Mouse (Mus musculus) embryo, embryonic 11 days (tissue): Measurements from ENCODE around the gene Atp6v1e1.
"Not testable (repeated sequence)": the region's sequence is repeated elsewhere in the genome, so short reads cannot be mapped to it uniquely, and the experiment has no call there.

Experiments
- DNase-seq: peaks from one replicate; pipeline ENCODE4 v3.0.0-alpha.2; 2015

Atp6v1e1 gene

DNA sequence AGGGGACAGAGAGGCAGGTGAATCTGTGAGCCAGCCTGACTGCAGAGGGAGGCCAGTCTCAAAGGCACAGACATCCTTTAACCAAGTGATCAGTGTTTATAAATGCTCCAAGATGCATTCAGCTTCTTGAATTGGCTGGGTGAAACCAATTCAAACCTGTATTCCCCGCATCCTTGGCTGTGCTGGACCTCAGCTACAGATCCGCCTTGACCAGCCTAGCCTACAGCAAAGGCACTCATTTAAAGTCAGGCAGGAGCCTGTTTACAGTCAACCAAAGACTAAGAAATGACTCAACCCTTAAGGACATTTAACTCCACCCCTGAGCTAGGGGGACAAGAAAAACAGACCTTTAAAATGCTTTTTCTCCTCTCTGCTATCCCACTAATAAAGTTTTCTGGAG, 3.3 kb downstream of the Atp6v1e1 start:
- DNase-seq: no peak

DNA sequence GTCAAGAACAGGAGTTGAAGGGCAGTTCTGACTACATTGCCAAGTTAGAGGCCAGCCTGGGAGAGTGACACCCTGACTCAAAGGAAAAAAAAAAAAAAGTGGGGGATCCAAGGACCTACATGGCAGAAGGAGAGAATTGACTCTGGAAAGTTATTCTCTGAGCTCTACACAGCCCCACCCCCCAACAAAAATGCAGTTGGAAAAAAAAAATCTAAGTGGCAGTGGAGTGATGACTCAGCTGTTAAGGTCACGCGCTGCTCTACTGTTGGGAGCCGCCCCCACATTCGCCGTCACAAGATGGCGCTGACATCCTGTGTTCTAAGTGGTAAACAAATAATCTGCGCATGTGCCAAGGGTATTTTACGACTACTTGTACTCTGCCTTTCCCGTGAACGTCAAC, 10.6 kb downstream of the Atp6v1e1 start:
- DNase-seq: not testable (repeated sequence)

DNA sequence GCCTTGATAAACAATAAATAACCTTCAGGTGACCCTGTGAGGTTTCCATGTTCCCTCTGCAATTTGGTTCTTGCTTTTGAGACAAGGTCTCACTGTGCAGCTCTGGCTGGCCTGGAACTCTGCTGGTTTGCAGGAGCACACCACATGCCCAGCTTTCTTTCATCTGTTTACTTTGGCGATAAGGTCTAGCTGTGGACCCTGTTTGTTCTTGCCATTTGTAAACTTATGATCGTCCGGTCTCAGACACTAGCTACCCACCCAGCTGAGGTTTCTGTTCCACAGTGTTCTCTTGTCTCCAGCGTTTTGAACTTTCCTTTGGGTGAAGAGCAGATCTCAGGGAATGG, 14.9 kb downstream of the Atp6v1e1 start:
- DNase-seq: no peak

DNA sequence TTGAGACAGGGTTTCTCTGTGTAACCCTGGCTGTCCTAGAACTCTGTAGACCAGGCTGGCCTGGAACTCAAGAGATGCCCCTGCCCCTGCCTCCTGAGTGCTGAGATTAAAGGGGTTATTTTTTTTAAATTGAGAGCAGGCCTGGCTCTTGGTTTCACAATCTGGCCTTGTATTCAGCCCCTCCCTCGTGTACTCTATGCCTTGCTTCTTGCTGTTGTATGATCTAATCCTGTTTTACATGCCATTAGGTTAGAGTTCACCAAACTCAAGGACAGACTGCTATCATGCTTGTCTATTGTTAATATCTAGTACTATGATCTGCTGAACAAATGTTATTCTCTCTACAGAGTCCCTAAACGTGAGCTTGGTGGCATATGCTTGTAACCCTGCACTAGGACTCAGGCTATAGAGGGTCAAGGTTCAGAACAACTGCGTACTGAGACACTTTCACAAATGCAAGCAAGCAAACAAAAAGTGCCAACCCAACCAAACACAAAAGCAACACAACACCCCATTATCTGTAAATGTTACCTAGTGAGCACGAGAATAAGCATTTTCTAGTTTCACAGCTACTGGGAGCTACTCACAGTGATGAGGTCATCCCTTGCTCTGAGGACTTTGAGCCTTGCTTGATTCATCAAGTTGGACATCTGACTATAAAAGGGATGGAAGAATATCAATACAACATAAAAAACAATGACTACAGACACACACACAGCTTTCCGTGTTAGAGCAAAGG, 15.4 kb downstream of the Atp6v1e1 start:
- no peak for DNase-seq

DNA sequence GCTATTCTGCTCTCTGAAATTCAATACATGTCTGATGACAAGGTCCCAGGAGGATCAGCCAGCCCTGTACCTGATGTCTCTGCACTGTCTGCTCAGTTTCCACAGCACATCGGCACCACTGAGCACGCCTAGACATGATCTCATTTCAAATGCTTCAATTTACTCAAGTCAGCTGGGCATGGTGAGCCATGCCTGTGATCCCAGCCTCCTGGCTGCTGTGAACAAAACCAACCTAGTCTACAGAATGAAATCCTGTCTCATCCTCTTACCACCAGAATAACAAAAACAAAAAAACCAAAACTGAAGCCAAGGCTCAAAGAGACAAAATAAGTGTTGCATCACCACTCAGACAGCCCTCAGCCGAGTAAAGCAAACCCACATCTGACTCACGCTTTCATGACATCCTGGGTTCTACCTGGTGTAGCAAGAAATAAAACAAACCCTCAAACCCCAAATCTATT, 23.0 kb downstream of the Atp6v1e1 start:
- no peak for DNase-seq

DNA sequence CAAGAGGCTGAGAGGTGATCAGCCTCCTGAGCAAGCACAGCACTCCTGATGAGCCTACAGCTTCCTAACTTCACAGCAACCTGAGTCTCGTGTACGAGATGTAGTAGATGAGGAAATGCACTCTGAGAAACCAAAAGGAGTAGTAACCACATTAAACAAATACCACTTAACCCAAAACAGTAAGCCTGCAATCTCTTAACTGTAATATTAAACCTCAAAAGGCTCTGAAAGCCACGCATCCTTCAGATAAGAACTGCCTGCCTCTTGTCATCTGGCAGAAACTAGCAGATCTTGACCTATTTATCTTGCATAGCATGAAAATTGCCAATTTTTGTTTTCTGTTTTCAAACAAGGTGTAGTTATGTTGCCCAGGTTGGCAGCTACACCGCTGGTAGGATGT, 23.7 kb downstream of the Atp6v1e1 start:
- DNase-seq: no peak

DNA sequence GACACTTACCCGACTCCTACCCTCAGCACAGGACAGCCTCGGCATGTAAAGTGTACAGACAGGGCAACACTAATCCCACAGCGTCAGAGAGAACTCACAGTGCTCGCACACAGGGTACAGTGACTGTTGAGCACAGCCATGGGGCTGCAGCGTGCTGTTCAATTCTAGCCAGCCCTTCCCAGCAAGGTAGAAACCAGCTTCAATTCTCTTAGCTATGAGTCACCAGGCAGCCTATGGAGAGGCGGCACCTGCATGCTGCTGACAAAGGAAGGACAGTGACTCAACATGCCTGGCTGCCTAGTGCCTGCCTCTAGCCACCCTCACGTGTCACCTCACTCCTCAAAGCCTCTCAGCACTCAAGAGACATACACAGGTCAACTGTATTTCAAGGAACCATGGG, 24.6 kb downstream of the Atp6v1e1 start:
- no peak for DNase-seq

DNA sequence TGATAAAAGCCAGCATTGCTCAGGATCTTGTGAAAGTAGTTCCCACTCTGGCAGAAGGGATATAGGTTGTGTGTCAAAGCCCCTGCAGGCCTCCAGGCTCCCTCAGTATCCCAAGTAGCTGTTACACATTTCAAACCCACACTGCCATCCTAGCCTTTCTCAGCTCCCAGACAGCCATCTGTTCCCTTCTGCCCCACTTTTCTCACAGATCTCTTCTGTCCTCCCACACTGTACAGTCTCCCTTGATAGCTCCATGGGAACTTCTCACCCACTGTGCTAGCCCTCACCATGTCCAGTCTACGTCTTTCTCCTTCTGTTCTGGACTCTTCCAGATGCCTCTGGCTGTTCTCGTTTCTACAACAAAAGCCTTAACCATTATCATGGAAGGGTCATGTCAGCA, 26.5 kb downstream of the Atp6v1e1 start:
- DNase-seq: no peak

DNA sequence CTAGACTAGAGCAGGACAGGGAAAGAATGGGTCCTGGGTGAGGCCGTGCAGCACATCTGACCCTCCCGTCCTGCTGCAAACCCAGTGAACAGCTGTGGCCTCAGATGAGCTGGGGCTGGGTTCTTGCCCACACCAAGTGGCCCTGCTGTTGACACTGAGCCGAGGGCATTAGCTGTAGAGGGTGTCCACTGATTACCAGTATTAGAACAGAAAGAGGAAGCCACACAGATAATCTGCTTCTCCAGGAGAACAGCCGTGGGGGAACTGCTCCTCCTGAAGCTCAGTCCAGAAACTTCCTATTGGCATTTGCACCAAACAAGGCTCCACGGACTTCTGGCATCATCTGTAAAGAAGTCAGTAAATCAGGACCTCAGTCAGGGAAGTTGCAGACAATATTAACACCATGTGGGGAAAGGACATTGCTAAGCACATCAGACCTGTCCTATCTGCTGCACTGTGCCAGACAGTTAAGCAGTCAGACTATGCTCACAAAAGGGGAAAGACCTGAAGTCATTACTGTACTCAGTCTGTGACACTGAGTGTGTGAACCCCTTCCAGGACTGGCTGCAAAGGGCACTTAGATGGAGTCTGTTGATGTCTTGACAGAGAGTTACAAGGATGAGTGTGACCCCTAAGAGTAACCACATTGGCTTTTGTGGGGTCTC, 27.0 kb downstream of the Atp6v1e1 start:
- DNase-seq: no peak

DNA sequence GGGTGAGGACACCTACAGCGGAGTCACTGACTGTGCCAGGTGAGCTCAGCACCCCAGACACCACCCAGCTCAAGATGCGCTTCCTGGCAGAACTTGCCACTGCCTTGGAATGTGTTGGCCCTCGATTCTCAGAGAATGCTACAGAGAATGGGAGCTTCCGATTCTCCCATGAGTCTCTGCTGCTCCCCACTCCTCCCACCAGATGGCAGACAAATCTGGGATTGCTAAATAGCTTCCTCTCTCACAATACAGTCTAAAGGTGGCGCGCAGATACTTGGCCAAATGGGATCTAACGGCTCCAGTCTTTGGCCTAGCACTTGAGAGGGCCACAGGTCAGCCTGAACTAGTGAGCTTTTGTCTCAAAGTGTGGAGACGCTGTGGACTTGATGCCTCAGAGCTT, 29.6 kb downstream of the Atp6v1e1 start:
- no peak for DNase-seq

DNA sequence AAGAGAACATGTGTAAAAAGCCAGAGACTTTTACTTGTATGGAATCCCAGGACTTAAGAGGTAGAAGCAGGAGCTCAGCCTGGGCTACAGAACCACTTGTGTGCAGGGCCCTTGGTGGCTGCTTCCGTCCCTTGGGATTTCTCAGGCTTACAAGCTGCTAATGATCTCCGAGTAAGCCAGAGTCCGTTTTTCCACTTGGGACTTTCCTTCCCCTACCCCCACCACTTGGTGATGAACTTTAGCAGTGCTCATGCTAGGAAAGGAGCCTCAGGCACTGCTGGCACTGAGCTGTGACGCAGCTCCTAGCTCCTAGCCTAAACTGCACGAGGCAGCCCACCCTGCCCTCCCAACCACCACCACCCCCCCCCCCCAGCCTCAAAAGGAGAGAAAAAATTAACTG, 31.9 kb downstream of the Atp6v1e1 start:
- DNase-seq: no peak

DNA sequence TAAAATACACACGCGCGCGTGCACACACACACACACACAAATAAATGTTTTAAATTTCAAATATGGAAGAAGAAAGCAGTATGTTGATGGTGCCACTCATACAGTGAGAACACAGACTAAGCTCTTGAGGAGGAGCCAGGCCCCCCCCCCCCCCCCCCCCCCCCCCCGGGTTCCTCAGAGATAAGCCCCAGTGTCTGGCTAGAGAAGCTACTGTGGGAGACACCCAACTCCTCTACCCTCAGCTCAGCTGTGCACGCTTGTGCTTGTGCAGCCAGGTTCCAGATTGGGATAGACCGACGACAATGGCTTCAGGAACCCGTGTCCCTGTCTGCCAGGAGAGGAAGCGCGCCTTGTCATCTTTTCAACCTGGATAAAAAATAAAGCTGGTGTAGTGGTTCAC, 32.4 kb downstream of the Atp6v1e1 start:
- no peak for DNase-seq

DNA sequence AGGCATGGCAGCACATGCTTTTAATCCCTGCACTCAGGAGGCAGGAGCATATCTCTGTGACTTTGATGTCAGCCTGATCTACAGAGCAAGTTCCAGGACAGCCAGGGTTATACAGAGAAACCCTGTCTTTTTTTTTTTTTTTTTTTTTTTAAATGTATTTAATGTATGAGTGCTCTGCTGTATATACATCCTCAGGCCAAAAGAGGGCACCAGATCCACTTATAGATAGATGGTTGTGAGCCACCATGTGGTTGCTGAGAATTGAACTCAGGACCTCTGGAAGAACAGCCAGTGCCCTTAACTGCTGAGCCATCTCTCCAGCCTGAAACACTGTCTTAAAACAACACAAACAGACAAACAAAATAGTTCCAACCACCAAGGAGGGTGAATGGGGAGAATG, 33.7 kb downstream of the Atp6v1e1 start:
- peak; percentile 49 for DNase-seq

DNA sequence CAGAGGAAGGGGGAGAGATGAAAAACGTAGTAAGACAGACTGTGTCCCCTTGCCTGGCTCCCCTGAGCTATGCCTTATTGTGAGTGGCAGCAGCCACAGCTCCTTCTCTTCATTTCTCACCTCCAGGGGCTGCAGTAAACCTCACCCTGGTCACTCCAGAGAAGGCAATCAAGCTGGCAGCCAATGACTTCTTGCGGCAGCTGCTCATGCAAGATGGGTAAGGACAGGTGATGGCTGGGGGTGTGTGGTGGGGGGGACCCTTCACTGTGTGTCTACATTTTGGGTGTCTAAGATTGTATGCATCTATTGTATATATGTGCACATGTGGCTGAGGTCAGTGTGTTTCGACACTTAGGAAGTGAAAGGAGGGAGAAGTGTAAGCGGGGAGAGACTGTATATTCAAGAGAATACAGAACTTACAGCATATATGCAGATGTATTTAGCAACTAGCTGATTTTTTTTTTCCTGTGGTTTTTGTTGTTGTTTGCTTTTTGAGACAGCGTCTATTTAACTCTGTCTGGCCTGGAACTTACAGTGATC, 34.5 kb downstream of the Atp6v1e1 start:
- DNase-seq: no peak

DNA sequence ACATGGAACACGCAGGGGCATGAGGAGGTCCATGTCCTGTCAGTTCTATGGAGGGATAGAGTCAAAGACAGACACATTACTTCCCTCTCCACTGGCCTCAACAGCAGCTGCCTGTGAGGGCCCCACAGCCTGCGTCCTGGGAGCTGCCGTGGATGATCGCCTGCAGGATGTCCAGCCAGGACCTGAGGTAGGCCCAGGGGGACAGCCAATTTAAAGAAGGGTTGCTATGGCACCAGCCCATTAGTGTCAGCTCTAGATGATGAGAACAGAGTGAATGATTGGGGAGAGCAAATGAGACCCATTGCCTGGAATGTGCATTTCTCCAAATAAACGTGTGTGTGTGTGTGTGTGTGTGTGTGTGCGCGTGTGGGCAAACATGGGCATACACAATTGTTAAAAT, 38.2 kb downstream of the Atp6v1e1 start:
- peak; percentile 20 for DNase-seq

DNA sequence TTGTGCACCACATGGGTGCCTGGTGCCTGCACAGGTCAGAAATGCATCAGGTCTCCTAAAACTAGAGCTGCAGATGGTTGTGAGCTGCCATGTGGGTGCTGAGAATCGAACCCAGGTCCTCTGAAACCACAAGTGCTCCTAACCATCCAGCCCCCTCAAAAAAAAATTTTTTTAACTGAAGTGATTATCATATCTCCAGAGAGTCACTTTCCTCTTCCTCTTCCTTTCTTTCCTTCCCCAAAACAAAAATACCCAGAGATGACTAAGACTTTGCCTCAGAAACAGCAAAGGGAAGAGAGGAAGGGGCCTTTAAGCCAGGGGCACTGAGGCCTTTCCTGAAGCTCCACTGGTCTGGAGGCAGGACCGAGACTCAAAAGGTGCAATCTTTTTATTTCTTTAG, 39.6 kb downstream of the Atp6v1e1 start:
- no peak for DNase-seq

DNA sequence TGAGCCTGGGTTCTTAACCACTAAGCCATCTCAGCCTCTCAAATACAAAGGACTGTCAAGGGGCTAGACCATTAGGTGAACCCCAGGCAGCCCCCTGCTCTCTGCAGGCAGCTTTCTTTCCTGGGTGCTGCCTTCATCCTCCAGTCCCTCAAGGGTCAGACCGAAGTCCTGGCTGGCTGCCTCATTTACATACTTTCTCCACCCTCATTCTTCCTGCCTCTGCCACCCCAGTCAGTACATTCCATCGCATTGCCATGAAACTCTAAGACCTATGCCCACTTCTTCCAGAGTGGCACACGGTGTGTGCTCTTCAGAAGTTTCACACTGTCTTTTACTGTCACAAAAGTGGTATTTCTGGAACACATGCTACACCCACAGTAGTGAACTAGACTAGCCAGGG, 44.4 kb downstream of the Atp6v1e1 start:
- DNase-seq: no peak

DNA sequence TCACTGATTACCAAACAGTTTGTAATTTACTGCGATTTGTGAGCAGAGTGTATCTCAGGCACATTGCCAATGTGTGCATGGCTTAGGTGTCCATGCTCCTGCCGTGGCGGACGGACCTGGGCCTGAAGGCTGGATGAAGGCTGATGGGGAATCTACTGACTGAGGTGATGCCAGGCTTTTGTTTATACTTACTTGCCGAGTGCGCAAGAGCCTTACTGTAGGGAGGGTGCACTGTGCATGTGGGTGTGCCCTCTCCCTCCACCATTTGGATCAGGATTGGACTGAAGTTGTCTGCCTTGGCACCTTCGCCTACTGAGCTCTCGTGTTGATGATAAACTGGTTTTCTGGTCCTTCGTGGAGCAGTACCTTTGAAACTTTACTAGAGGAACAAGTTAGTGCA, 45.1 kb downstream of the Atp6v1e1 start:
- DNase-seq: no peak

DNA sequence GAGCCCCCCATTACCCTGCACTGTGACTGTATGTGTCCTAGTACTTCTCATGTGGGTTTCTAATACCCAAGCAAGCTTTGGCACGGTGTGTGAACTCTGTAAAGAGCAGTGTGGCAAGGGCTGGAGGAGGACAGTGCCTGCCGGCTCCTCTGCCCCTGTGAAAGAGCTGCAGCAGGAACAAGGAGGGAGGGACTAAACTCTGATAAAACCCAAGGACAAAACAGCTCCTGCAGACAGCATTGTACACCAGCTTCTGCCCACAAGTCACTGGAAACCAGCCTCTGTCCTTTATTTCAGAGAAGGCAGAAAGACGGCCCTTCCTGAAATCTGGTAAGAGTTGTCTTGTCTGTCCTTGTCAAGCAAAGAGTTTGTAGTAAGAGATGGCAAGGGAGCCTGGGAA, 46.3 kb downstream of the Atp6v1e1 start:
- DNase-seq: no peak

DNA sequence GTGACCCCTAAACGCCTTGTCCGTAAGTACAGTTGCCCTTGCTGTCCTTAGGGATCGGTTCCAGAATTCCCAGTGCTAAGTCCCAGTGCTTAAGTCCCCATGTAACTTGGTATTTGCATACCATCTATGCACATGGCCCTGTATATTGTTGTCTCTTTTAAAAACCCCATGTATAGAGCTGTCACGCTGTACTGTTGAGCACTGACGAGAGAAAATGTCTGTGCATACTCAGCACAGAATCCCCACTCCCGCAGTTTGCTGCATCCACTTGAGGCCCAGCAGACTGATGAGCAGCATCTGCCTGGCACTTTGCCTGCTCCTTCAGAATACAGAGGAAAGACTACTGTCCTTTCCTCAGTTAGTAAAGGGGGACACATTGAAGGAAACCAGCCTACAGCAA, 48.8 kb downstream of the Atp6v1e1 start:
- DNase-seq: no peak

DNA sequence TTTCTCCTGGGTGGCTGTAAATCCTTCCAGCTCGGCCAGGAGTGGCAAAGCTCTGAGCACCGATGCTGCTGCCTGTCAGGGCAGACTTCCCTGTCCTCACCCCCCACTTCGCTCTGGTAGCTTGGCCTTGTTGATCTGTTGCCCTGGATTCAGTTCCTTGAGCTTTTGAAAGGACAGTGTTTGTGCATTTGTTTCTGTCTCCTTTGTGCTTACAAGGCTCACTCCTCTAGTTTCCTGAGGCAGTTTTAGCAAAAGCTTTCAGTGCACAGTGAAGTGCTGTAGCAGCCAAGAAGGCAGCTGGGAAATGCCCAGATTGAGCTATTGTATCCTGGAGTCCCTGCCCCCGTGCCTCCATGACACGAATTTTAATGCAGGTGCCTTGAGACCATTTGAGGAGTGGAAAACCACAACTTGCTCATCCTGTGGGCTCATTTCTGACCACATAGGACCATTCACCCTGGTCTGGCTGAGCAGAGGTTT, 49.4 kb downstream of the Atp6v1e1 start, which contains the start of gene Slc25a18:
TSS of gene Slc25a18 (plus strand) at position 430 of the 480 bp plus-strand sequence.
- DNase-seq: peak; percentile 43

DNA sequence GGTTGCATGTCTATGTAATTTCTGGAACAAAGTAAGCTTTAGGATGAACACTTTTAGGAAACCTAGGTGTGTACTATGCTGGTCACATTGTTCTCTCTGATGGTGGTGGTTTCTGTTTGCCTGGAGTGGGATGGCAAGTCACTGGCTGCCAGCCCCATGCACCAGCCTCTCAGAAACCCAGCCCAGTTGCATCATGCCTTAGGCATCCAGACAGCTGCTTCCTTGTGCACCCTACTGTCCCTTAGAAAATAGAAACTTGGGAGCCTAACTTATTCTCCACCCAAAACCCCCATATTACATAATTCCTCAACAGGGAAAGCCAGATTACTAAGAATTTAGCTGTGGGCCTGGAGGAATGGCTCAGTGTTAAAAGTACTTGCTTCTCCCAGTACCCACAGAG, 50.6 kb downstream of the Atp6v1e1 start:
- DNase-seq: no peak

DNA sequence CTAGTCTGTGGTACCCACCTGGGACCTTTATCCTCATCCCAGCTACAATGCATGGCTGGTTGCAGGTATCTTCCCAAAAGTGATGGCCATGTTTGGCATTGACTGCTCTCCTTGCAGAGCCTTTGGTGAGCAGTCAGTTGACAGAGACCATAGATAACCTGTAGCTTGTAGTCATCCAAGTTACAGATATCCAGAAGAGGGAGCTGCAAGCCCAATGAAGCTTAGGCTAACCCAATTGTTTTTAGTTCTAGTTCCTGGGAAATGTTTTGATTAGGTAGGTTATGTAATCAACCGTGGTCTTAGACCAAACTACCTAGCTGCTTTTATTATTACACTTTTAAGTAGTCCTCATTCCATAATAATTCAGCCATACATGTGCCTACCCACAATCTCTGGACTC, 51.2 kb downstream of the Atp6v1e1 start:
- DNase-seq: no peak

DNA sequence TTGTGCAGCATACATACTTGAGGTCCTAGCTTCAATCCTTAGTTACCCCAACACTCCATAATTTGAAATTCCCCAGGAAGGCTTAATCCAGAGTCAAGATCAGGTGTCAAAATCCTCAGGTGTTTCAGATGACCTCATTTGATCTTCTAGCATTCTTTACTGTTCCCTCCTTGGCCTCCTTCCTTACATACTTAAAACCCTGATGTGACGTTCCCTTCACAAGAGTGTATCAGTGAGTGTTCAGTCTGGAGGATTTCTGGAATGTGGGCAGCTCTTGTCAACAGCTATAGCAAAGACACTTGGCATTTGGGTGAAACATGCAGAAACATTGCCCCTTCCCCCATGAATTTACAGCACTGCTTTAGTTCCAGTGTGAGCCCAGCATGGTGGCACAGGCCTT, 52.6 kb downstream of the Atp6v1e1 start:
- DNase-seq: no peak
